Mouse (Mus musculus): ENCODE data around the gene Gpx3. TPM values are rescaled to one million over a fixed set of nuclear protein-coding genes. Genes with fewer than 3 reads are reported as not detected.

Gpx3 gene
- polyA plus RNA-seq, 1 experiment from 2014 or later = 89.8 TPM

Other genes with a start within 250 kb of the Gpx3 start
- gene Cdc42se2, start 114.8 kb upstream of the Gpx3 start, polyA plus RNA-seq (2014; fragmentation: Nextera tagmentation; extraction: Ambion mirVana) = 72.1 and 84.3 TPM in 2 replicates
- gene Lyrm7, start 41.5 kb upstream of the Gpx3 start, polyA plus RNA-seq (2014; fragmentation: Nextera tagmentation; extraction: Ambion mirVana) = 10.6 and 11.3 TPM in 2 replicates
- 583 and 620 TPM in 2 replicates for gene Hint1, start 36.1 kb upstream of the Gpx3 start, polyA plus RNA-seq (2014; fragmentation: Nextera tagmentation; extraction: Ambion mirVana)
- gene Tnip1, start 60.5 kb downstream of the Gpx3 start, polyA plus RNA-seq (2014; fragmentation: Nextera tagmentation; extraction: Ambion mirVana) = 20.4 and 21.0 TPM in 2 replicates
- gene Anxa6, start 131.0 kb downstream of the Gpx3 start, polyA plus RNA-seq (2014; fragmentation: Nextera tagmentation; extraction: Ambion mirVana) = 393 and 439 TPM in 2 replicates
- gene Ccdc69, start 175.7 kb downstream of the Gpx3 start, polyA plus RNA-seq (2014; fragmentation: Nextera tagmentation; extraction: Ambion mirVana) = 2.2 and 2.7 TPM in 2 replicates
- gene Gm2a, start 195.7 kb downstream of the Gpx3 start, polyA plus RNA-seq (2014; fragmentation: Nextera tagmentation; extraction: Ambion mirVana) = 28.2 and 30.3 TPM in 2 replicates
- gene Slc36a3, start 249.3 kb downstream of the Gpx3 start, polyA plus RNA-seq (2014; fragmentation: Nextera tagmentation; extraction: Ambion mirVana) = not detected in 2 replicates

Measured in embryonic facial prominence, embryonic 14.5 days (tissue).